Mouse (Mus musculus) lung, adult 2 months (tissue): ENCODE results near the gene 2210011C24Rik. TPM values are rescaled to one million over a fixed set of nuclear protein-coding genes. Genes with fewer than 3 reads are reported as not detected.

Source experiments
- DNase-seq: peaks from one replicate; pipeline ENCODE4 v3.0.0; 2022
- H3K4me1 ChIP-seq: fragments of 200-500 bp; 2 replicates; pipeline ENCODE4 v1.6.1; 2011; ENCODE audit warnings: low read length; ENCODE audit not compliant: control insufficient read depth, insufficient read depth
- H3K4me3 ChIP-seq: fragments of 200-500 bp; replicated peaks from 2 replicates; pipeline ENCODE3; 2011; ENCODE audit warnings: low read depth, mild to moderate bottlenecking, control low read depth, low read length; ENCODE audit errors: extremely low read depth
- CTCF ChIP-seq: fragments of 200-500 bp; IDR thresholded peaks from 2 replicates; pipeline ENCODE4 v1.5.1; 2011; ENCODE audit warnings: mild to moderate bottlenecking, low read length, control low read depth; ENCODE audit not compliant: insufficient read depth
- POLR2A ChIP-seq: fragments of 200-500 bp; IDR thresholded peaks from 2 replicates; pipeline ENCODE4 v1.6.1; 2011; ENCODE audit warnings: low read depth, mild to moderate bottlenecking, control low read depth, low read length, borderline replicate concordance; ENCODE audit errors: extremely low read depth
- WGBS: fragments of 180-500 bp; shearing (Covaris S2); methylation state at CpG from one replicate; pipeline ENCODE4 v1.1.7; 2018; 5-methylcytosine and 5-hydroxymethylcytosine counted together
- polyA plus RNA-seq: library from polyadenylated mRNA; depleted of rRNA; stranded (reverse); fragments of >200 nt; gene quantifications from 2 replicates; pipeline ENCODE4 v1.2.3, GENCODE M21; 2012

2210011C24Rik gene
- polyA plus RNA-seq, 1 experiment, result 29.5 TPM

DNA sequence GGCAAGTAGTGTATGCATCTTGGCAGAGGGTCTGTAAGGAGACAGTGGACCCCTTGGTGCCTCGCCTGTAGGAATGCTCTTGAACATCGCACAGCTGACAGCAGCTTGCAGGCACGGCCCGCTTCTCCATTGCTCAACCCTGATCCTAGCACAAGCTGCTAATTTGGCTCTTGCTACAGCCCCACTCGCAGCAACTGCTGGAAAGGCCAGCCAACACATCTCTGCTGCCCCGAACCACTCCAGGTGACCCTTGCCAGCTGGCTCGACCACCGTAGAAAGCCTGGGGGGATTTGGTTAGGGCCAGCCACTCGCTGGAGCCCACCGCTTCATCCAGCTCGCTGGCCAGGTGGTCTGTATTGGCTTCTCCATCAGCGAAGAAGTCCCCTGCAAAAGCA, 31.0 kb upstream of the 2210011C24Rik start:
- Histone ChIP-seq H3K4me1 (peaks cover 3% of the 10 kb centered on the region; the same call in 1 of the 2 replicates), H3K4me3 (no peak overlapping the region)
- TF ChIP-seq CTCF (no peak), POLR2A (no peak)
- 41% methylated on average over 12 of the region's 12 CpGs for WGBS
- no peak for DNase-seq

DNA sequence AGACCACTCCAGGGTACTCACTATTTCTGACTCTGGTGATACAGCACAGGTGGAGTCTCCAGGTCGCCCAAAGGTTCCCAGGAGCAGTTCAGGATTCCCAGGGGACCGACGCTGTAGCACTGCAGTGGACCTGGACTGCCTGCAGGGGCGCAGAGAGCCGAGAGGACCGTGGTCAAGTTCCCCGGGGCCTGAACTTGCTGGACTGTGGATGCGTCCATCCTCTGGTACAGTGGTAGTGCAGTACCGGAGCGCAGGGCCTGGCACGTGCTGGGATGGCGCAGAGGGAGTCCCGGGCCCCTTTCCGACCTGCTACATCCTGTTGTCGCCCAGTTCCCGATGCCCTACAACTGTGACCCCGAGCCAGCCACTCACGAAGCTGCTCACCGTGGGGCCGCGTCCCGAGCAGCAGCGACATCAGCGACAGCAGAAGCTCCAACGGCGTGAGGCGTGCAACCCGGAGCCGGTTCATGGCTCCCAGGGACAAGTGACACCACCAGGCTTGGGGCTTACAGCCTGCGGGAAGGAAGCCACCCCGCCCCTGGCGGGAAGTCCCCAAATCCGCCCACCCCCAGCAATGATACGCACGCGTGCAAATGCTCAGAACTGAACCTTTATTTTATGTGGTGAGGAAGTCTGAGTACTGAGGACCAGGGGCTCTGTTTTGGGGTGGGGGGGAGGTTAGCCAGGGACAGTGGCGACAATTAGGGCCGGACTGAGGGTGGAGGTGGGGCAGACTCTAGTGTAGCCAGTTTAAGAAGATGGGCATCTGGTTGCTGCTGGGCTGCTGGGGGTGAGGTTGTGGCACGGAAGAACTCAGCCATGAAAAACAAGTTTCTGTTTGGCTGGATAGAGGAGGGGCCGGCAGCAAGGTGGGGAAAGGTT, 30.3 kb upstream of the 2210011C24Rik start, which contains the start of gene Il27ra:
Gene Il27ra, minus strand, starts transcription at position 524 of the 882 bp plus-strand sequence.
- Histone ChIP-seq H3K4me3 (peak within 1 kb of the TSS; percentile 52), H3K4me1 (peaks cover 3% of the 10 kb centered on the region; the same call in 1 of the 2 replicates)
- 3% methylated on average over 40 of the region's 40 CpGs for WGBS
- TF ChIP-seq CTCF (peak; percentile 78), POLR2A (no peak)
- DNase-seq, result peak; percentile 60

DNA sequence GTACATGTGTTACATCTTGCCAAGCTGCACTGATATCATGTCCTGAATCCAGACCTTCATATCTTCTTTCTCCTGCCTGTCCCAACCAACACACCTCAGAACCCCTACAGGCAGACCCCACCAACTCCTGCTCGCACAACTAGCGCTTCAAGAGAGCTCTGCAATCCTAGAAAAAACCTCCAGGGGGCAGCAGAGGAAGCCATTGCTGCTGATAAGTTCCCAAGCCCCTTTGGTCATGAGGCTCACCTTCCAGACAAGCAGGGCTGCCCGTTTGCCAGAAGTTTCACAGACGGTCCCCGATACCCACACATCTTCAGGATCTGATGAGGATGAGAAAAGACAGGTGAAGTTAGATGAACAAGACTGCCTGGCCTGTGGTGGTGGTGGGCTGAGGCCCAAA, 27.1 kb upstream of the 2210011C24Rik start:
- Histone ChIP-seq H3K4me1 (peaks cover 3% of the 10 kb centered on the region; the same call in 1 of the 2 replicates), H3K4me3 (no peak overlapping the region)
- DNase-seq, result peak; percentile 65
- TF ChIP-seq CTCF (peak; percentile 72), POLR2A (no peak)
- WGBS, result 4% methylated on average over 5 of the region's 5 CpGs

DNA sequence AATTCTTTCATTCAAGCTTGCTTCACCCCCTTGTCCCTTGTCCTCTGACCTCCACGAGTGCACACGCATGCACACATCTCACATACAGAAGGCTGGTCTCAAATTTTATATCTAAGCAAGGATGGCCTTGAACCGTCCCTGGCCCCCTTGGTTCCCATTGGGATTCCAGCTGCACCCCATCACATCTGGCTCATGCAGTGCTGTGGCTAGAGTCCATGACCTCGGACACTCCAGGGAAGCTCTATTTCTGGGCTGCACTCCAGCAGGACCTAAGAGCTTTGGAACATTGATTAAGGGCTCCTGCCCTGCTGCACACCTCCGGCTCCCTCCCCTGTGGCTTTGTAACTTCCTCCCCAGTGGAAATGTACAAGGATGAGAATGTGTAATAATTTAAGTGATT, 26.0 kb upstream of the 2210011C24Rik start:
- 63% methylated on average over 5 of the region's 5 CpGs for WGBS
- Histone ChIP-seq H3K4me3 (no peak overlapping the region), H3K4me1 (peaks cover 3% of the 10 kb centered on the region; the same call in 1 of the 2 replicates)
- no peak for DNase-seq
- no peak for TF ChIP-seq CTCF
- TF ChIP-seq POLR2A, result no peak

DNA sequence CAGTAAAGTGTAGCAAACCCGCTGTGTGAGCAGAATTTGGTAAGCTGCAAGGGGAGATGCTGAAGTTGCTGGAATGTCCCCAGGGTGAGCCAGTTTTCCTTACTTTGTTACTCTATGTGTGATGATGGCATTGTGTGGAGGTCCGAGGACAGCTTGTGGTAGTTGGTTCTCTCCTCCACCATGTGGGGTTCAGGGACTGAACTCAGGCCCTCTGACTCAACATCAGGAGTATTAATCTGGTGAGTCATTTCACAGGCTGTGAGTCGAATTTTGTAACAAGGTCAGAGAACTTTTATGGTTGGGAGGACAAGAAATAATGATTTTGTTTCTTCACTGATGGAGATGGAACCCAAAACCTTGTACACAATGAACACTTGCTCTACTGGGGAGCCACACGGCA, 20.8 kb upstream of the 2210011C24Rik start:
- no peak for DNase-seq
- no peaks in the 10 kb centered on the region for H3K4me1 ChIP-seq
- no peak overlapping the region for H3K4me3 ChIP-seq
- no peak for TF ChIP-seq POLR2A
- 75% methylated on average over 4 of the region's 4 CpGs for WGBS

DNA sequence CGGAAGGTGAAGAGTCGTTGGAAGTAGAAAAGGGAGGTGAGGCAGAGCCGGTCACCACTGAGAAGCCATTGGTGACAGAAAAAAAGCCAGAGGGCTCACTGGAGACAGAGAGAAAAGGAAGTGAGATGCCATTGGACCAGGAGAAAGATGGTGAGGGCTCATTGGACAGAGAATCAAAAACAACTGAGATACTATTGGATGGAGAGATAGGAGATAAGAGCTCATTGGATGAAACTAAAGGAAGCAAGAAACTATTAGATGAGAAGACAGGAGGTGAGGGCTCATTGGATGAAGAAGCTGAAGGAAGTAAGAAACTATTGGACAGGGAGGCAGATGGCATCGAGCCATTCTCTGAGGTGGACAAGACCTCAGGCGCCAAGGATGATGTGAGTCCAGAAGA, 17.3 kb upstream of the 2210011C24Rik start:
- no peak overlapping the region for H3K4me3 ChIP-seq
- no peak for DNase-seq
- TF ChIP-seq CTCF, result no peak
- TF ChIP-seq POLR2A, result no peak
- WGBS, result 81% methylated on average over 5 of the region's 5 CpGs
- H3K4me1 ChIP-seq, result no peaks in the 10 kb centered on the region

DNA sequence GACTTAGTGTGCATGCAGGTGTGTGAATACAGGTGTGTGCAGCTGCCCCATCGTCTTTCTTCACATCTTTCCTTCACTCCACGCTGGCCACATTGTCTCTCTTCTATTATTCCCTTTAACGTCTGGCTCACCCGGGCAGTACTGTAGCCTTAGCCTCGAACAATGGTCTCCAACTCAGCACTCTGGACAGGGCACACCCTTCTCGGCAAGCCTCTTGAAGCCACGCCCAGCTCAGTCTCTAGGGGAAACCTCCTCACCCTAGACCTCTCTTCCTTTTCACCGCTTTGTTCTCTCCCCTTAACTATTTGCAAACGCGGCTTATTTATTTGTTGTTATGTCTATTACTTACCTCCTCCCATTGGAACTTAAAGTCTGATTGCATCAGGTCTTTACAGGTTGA, 15.5 kb upstream of the 2210011C24Rik start:
- DNase-seq, result no peak
- WGBS, result 13% methylated on average over 10 of the region's 10 CpGs
- no peak for TF ChIP-seq CTCF
- TF ChIP-seq POLR2A, result no peak
- H3K4me1 ChIP-seq, result no peaks in the 10 kb centered on the region; the same call in 1 of the 2 replicates
- no peak overlapping the region for H3K4me3 ChIP-seq

DNA sequence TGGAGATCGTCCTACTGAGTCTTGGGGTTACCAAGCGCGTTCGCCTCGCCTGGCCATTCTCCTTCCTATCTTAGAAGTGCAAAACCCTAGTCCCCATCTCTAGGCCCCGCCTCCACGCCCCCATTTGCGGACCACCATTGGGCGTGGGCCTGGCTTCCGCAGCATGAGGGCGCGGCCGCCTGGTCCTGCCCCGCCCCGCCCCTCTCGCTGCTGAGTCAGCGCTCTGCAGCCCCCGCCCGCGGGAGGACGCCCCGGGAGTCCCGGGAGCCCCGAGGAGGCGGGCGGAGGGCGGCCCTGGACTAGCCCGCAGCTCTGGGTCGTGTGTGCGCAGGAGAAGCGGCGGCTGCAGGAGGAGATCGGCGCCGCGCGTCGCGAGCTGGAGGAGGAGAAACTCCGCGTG, 13.9 kb upstream of the 2210011C24Rik start:
- WGBS, result 3% methylated on average over 41 of the region's 41 CpGs
- Histone ChIP-seq H3K4me1 (no peaks in the 10 kb centered on the region; the same call in none of the 2 replicates), H3K4me3 (no peak overlapping the region)
- TF ChIP-seq POLR2A (no peak), CTCF (no peak)
- DNase-seq, result no peak

DNA sequence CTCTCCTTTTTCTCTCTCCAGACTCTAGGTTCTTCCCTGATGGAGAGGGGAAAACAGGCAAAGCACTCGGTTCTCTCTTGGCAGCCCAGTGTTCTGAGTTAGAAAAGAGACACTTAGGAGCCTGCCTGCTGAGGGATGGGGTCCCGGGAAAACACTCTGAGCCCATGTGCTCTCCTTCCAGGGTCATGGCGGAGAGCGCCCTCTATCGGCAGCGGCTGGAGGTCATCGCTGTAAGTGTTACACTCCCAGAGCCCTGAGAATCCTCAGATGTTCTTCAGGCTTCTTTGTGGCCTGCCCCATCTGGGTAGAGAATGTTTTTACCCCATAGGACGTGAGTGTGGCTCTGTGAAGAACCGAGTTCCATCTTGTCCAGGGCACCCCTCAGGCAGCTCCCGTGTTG, 12.2 kb upstream of the 2210011C24Rik start:
- H3K4me1 ChIP-seq, result no peaks in the 10 kb centered on the region; the same call in none of the 2 replicates
- TF ChIP-seq CTCF (peak; percentile 68), POLR2A (no peak)
- 23% methylated on average over 10 of the region's 10 CpGs for WGBS
- peak; percentile 58 for DNase-seq
- no peak overlapping the region for H3K4me3 ChIP-seq

DNA sequence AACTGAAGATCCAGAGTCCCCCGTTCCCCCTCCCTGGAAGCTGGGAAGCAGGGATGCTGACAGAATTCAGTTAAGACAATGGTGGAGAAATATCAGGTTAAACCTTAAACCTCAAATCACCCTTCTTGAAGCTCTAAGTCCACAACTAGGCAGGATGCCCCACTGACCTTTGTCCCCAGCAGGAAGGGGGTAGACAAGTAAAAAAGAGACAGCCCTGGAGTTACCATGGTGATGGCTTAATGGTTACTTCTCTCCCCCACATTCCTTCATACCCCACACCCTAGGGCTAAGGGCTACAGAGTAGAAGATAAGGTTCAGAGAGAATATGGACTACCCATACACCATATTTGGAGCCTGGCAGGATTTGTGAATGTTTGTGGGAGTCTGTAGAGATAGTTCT, 11.7 kb upstream of the 2210011C24Rik start:
- no peak for DNase-seq
- Histone ChIP-seq H3K4me1 (no peaks in the 10 kb centered on the region; the same call in none of the 2 replicates), H3K4me3 (no peak overlapping the region)
- TF ChIP-seq CTCF, result no peak
- no peak for TF ChIP-seq POLR2A
- 56% methylated on average over 1 of the region's 1 CpGs for WGBS
